ENCODE assay signal across 8 mouse cellular contexts in genomic region chr2:167594444-167594934, GRCm38 (mm10). TPM values are rescaled to one million over a fixed set of nuclear protein-coding genes. Genes with fewer than 3 reads are reported as not detected.
DNase-seq lines count a peak whose midpoint lies in the region; ATAC-seq and TF ChIP-seq lines count a peak whose summit lies in the region.

No protein-coding gene starts in this region.

- TF ChIP-seq POLR2A in cerebellum, adult 2 months (IDR thresholded peaks at IDR 0.05; ENCODE audit: borderline replicate concordance, insufficient read depth, low read length) = no peak

- peak; percentile 46 for ATAC-seq in intestine, postnatal 0 days
- ATAC-seq in midbrain, embryonic 16.5 days = no peak

- WGBS in cerebellum, adult 2 months = 15% methylated on average over 10 of the region's 10 CpGs
- 29% methylated on average over 10 of the region's 10 CpGs for whole genome bisulfite sequencing in intestine, postnatal 0 days
- 21% methylated on average over 10 of the region's 10 CpGs for WGBS in midbrain, embryonic 16.5 days

- H3K4me2 ChIP-seq in intestine, postnatal 0 days (replicated peaks; ENCODE audit: low read depth) = no peak overlapping the region
- H3K4me2 ChIP-seq in midbrain, embryonic 16.5 days (ENCODE audit: low read length) = no peak overlapping the region

- DNase-seq in adrenal gland, adult (ENCODE audit: inconsistent age in 2 of 2, low spot score in 1 of 2) = peak; percentile 85 to 91
- peak; percentile 38 to 43 for DNase-seq in cerebellum, adult 2 months
- DNase-seq in gastrocnemius, postnatal 25 days = peak; percentile 93
- DNase-seq in left cerebral cortex, postnatal 14 days (ENCODE audit: low spot score in 2 of 2) = peak; percentile 70 to 85
- DNase-seq in lung, postnatal 4 days = peak; percentile 89 to 96
- DNase-seq in testis, postnatal 14 days (ENCODE audit: low spot score) = peak; percentile 84

- no peak overlapping the region for H3K9ac ChIP-seq in intestine, postnatal 0 days (ENCODE audit: low read depth, low read length)
- no peak overlapping the region for H3K9ac ChIP-seq in midbrain, embryonic 16.5 days (ENCODE audit: low read depth, low read length)

- no peak overlapping the region for H3K27ac ChIP-seq in cerebellum, adult 2 months (ENCODE audit: insufficient read depth, low read length)
- H3K27ac ChIP-seq in intestine, postnatal 0 days (ENCODE audit: low read depth, low read length) = peak overlapping the region; percentile 46
- H3K27ac ChIP-seq in midbrain, embryonic 16.5 days (ENCODE audit: low read length) = no peak overlapping the region

- no peaks in the 10 kb centered on the region for H3K36me3 ChIP-seq in intestine, postnatal 0 days (ENCODE audit: control insufficient read depth, insufficient read depth)
- H3K36me3 ChIP-seq in midbrain, embryonic 16.5 days (ENCODE audit: control insufficient read depth, insufficient read depth, low read length) = no peaks in the 10 kb centered on the region

- H3K4me1 ChIP-seq in cerebellum, adult 2 months (ENCODE audit: control insufficient read depth, insufficient read depth, low read length) = no peaks in the 10 kb centered on the region
- no peaks in the 10 kb centered on the region for H3K4me1 ChIP-seq in intestine, postnatal 0 days (replicated peaks; ENCODE audit: control insufficient read depth, insufficient read depth, low read length)
- H3K4me1 ChIP-seq in midbrain, embryonic 16.5 days (ENCODE audit: control insufficient read depth, insufficient read depth, low read length) = peaks cover 5% of the 10 kb centered on the region; the same call in 1 of the 2 replicates

- no peak overlapping the region for H3K4me3 ChIP-seq in cerebellum, adult 2 months (replicated peaks; ENCODE audit: insufficient read depth, low read depth, low read length)
- no peak overlapping the region for H3K4me3 ChIP-seq in intestine, postnatal 0 days (ENCODE audit: low read depth, low read length)
- H3K4me3 ChIP-seq in midbrain, embryonic 16.5 days (ENCODE audit: low read depth, low read length) = no peak overlapping the region

- H3K27me3 ChIP-seq in cerebellum, adult 2 months (ENCODE audit: control insufficient read depth, insufficient read depth, low read length) = no peaks in the 10 kb centered on the region
- peaks cover 3% of the 10 kb centered on the region; the same call in 1 of the 2 replicates for H3K27me3 ChIP-seq in intestine, postnatal 0 days (replicated peaks; ENCODE audit: control insufficient read depth, insufficient read depth, low read length)
- peaks cover 4% of the 10 kb centered on the region; the same call in 1 of the 2 replicates for H3K27me3 ChIP-seq in midbrain, embryonic 16.5 days (ENCODE audit: control insufficient read depth, insufficient read depth, low read depth, low read length)

- intact Hi-C loops in left cerebral cortex, postnatal 14 days (cut with DNase I) = no loop called here

- H3K9me3 ChIP-seq in intestine, postnatal 0 days (ENCODE audit: control insufficient read depth) = no peaks in the 10 kb centered on the region
- H3K9me3 ChIP-seq in midbrain, embryonic 16.5 days (replicated peaks; ENCODE audit: control insufficient read depth, low read length, poor library complexity, severe bottlenecking) = no peaks in the 10 kb centered on the region

- TF ChIP-seq CTCF in cerebellum, adult 2 months (IDR thresholded peaks at IDR 0.05; ENCODE audit: borderline replicate concordance, insufficient read depth, low read depth, low read length) = no peak
- TF ChIP-seq CTCF in intestine, postnatal 0 days (IDR thresholded peaks at IDR 0.05; ENCODE audit: low read depth) = peak; percentile 59

RNA-seq across cellular contexts. Expression of gene Ube2v1, which starts 37.4 kb away (rescaled TPM):
- polyA plus RNA-seq in cerebellum, adult 2 months (2012; rRNA removed) = 195 and 219 TPM in 2 replicates
- 100 to 1,000 TPM; 157 to 160 TPM for total RNA-seq in gastrocnemius, postnatal 25 days (2021)
- polyA plus RNA-seq in intestine, postnatal 0 days (2015; fragmentation: Nextera tagmentation; extraction: Ambion mirVana) = 173 and 174 TPM in 2 replicates
- total RNA-seq in left cerebral cortex, postnatal 14 days (2021) = 100 to 1,000 TPM; 215 to 250 TPM
- polyA plus RNA-seq in midbrain, embryonic 16.5 days (2015; fragmentation: Nextera tagmentation; extraction: Ambion mirVana) = 321 and 344 TPM in 2 replicates

RNA-seq across cellular contexts. Expression of gene Snai1, which starts 56.5 kb away (rescaled TPM):
- polyA plus RNA-seq in cerebellum, adult 2 months (2012; rRNA removed) = 1.1 and 1.9 TPM in 2 replicates
- total RNA-seq in gastrocnemius, postnatal 25 days (2021) = 1 to 10 TPM; 1.3 TPM
- 5.4 and 8.0 TPM in 2 replicates for polyA plus RNA-seq in intestine, postnatal 0 days (2015; fragmentation: Nextera tagmentation; extraction: Ambion mirVana)
- total RNA-seq in left cerebral cortex, postnatal 14 days (2021) = under 1 TPM; 0.86 to 0.95 TPM
- 3.9 and 4.7 TPM in 2 replicates for polyA plus RNA-seq in midbrain, embryonic 16.5 days (2015; fragmentation: Nextera tagmentation; extraction: Ambion mirVana)

Comparison
In these comparisons a context has a peak if more than half of its experiments do, and no peak if none do; other contexts are left out.
1. DNase-seq: peak in every context shown above with its lines; median percentile 93 in gastrocnemius, postnatal 25 days; 92 in lung, postnatal 4 days; 88 in adrenal gland, adult; 84 in testis, postnatal 14 days; 78 in left cerebral cortex, postnatal 14 days; 40 in cerebellum, adult 2 months.